Mouse (Mus musculus): ENCODE data around the gene Olfr1264.

DNA sequence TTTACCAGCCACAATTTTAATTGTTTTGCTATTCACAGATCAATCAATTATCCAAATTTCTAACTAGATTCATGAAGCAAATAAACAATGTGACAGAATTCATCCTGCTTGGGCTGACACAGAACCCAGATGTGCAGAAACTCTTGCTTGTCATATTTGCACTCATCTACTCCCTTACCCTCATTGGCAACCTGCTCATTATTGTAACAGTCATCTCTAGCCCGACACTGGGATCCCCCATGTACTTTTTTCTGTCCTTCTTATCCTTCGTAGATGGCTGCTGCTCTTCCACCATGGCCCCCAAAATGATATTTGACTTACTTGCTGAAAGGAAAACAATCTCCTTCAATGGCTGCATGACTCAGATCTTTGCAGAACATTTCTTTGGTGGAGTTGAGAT lies 47.7 kb downstream of the Olfr1264 start:
- TF ChIP-seq FLI1 (IDR thresholded peaks at IDR 0.05; ENCODE audit: low read length) (no peak), GATA1 (IDR thresholded peaks at IDR 0.05; ENCODE audit: borderline replicate concordance, low read length) (no peak)
